In the genomic region with DNA sequence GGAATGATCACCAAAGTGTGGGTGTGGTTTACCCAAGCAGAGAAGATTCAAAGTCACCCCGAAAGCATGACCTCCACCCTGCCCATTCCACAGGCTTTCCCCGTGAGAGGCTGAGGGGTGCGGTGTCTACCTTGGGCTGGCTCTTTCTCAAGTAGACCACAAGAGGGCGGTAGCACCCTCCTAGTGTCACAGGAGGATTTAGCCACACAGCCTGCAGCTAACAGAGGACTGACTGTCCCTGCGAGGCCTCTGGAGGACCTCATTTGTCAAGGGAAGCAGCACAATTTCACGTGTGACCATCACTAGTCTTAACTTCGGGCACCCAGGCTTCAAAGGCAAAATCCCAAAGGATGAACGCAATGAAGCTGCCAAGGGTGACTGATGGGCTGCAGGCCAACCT, we compare ENCODE assay signal across 9 mouse cellular contexts. TPM values are rescaled to one million over a fixed set of nuclear protein-coding genes. Genes with fewer than 3 reads are reported as not detected.
DNase-seq lines count a peak whose midpoint lies in the region.
"Had no signal": no experiment of that assay in that cellular context is flagged by ENCODE, and none has a peak within 500 bp of the region (broad histone marks: within the 10 kb centered on the region; RNA-seq: fewer than 3 reads in every experiment).

No protein-coding gene starts in this region.

- intact Hi-C loops in left cerebral cortex, postnatal 25 days (cut with DNase I): loop anchor here (1.0 to 2.0 kb wide), 2 partner anchors 39 to 96 kb away; no protein-coding TSS in a partner anchor

- no peak overlapping the region for H3K27ac ChIP-seq in midbrain, embryonic 10.5 days (replicated peaks)
- H3K27ac ChIP-seq: macrophage had no signal

- H3K36me3 ChIP-seq in midbrain, embryonic 10.5 days: no peaks in the 10 kb centered on the region

- peaks cover 7% of the 10 kb centered on the region for H3K27me3 ChIP-seq in midbrain, embryonic 10.5 days (ENCODE audit: low read depth, poor library complexity, severe bottlenecking)

- H3K4me1 ChIP-seq in midbrain, embryonic 10.5 days: 0 out of 2 replicates have a peak, but pooled peaks cover 4% of the 10 kb centered on the region

- H3K4me3 ChIP-seq in midbrain, embryonic 10.5 days: no peak overlapping the region

- peak; percentile 59 to 63 for DNase-seq in left cerebral cortex, adult 18-20 months (ENCODE audit: low spot score in 2 of 2)
- no peak for DNase-seq in left cerebral cortex, adult 11 months (ENCODE audit: low spot score)
- DNase-seq in cerebellum, adult 9-10 months: peak; percentile 78
- DNase-seq in gastrocnemius, adult 18-20 months (ENCODE audit: low spot score): peak; percentile 76
- peak; percentile 64 for DNase-seq in induced T-regulatory cell, adult 2 months (ENCODE audit: low read depth)
- DNase-seq in left cerebral cortex, postnatal 25 days (ENCODE audit: low spot score in 2 of 2): peak; percentile 64 to 71
- peak; percentile 63 for DNase-seq in midbrain, embryonic 10.5 days (ENCODE audit: low spot score)
- DNase-seq in skeletal muscle tissue, adult 2 months (ENCODE audit: low read depth, low spot score): peak; percentile 68

- no peaks in the 10 kb centered on the region for H3K9me3 ChIP-seq in midbrain, embryonic 10.5 days (replicated peaks)

- WGBS in midbrain, embryonic 10.5 days: 16% methylated on average over 8 of the region's 8 CpGs

RNA-seq across cellular contexts. Expression of a gene that starts 17.9 kb away (rescaled TPM):
- 10 to 100 TPM; 18.3 to 19.4 TPM for total RNA-seq in left cerebral cortex, adult 18-20 months (2021)
- total RNA-seq in gastrocnemius, adult 18-20 months (2021): 10 to 100 TPM; 22.0 to 22.8 TPM
- total RNA-seq in left cerebral cortex, postnatal 25 days (2021): 10 to 100 TPM; 18.1 TPM
- polyA plus RNA-seq in midbrain, embryonic 10.5 days (2016; fragmentation: Nextera tagmentation; extraction: Ambion mirVana): 23.0 and 27.7 TPM in 2 replicates

RNA-seq across cellular contexts. Expression of a gene that starts 37.3 kb away (rescaled TPM):
- total RNA-seq in left cerebral cortex, adult 18-20 months (2021): under 1 TPM; 0.30 to 0.49 TPM
- not detected for total RNA-seq in gastrocnemius, adult 18-20 months (2021)
- total RNA-seq in left cerebral cortex, postnatal 25 days (2021): under 1 TPM in 1 of 2 experiments, not detected in 1; 0.48 TPM
- 0.10 and 0.29 TPM in 2 replicates for polyA plus RNA-seq in midbrain, embryonic 10.5 days (2016; fragmentation: Nextera tagmentation; extraction: Ambion mirVana)
- polyA plus RNA-seq: macrophage had no signal

RNA-seq across cellular contexts. Expression of a gene that starts 59.6 kb away (rescaled TPM):
- 100 to 1,000 TPM; 114 to 130 TPM for total RNA-seq in left cerebral cortex, adult 18-20 months (2021)
- total RNA-seq in gastrocnemius, adult 18-20 months (2021): under 1 TPM; 0.21 to 0.43 TPM
- total RNA-seq in left cerebral cortex, postnatal 25 days (2021): 100 to 1,000 TPM; 120 to 123 TPM
- polyA plus RNA-seq in midbrain, embryonic 10.5 days (2016; fragmentation: Nextera tagmentation; extraction: Ambion mirVana): 1.8 and 2.6 TPM in 2 replicates
- polyA plus RNA-seq: macrophage had no signal

Comparison
In these comparisons a context has a peak if more than half of its experiments do, and no peak if none do; other contexts are left out.
1. RNA of a gene that starts 59.6 kb away (total RNA-seq): 114 to 130 TPM in left cerebral cortex, adult 18-20 months and 120 to 123 TPM in left cerebral cortex, postnatal 25 days; 0.21 to 0.43 TPM in gastrocnemius, adult 18-20 months; every median in the first group is over 10 times any median in the second.